Mouse (Mus musculus): Measurements from ENCODE around the gene F2rl2.

The F2rl2 gene

DNA sequence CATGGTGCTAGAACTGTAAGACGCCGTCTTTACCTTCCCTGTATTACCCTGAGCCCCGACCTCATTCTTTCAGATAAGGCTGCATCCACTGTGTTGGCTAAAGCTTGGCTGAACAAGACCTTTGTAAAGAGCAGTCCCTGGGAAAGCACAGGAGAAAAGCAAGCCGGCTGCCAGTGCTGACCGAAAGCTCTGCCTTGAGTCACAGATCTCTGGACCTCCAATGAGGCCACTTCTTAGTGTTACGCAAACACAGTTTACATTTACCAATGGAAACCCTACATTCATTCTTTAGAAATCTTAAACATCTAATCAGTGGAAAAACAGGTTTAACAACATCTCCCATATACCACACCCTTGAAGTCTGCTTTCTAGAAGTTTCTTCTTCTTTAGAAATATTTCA lies 8.9 kb downstream of the F2rl2 start:
- no peak for DNase-seq

DNA sequence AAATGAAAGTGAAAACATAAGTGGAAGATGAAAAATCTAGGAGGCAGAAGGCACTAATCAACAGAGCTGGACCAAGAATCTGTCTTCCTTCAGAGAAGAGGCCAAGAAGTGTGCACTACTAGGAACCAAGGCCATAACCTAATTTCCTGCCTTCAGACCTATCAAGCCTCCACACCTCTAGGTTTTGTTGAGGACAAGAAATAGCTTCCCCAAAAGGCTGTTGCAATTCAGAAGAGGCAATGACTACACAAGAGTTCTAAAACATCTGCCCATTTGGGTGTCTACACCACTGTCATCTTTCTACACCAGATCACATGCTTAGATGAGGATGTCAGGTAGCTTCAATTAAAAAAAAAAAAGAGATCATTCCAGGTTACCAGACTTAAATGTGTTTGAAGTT lies 15.4 kb downstream of the F2rl2 start:
- no peak for DNase-seq

DNA sequence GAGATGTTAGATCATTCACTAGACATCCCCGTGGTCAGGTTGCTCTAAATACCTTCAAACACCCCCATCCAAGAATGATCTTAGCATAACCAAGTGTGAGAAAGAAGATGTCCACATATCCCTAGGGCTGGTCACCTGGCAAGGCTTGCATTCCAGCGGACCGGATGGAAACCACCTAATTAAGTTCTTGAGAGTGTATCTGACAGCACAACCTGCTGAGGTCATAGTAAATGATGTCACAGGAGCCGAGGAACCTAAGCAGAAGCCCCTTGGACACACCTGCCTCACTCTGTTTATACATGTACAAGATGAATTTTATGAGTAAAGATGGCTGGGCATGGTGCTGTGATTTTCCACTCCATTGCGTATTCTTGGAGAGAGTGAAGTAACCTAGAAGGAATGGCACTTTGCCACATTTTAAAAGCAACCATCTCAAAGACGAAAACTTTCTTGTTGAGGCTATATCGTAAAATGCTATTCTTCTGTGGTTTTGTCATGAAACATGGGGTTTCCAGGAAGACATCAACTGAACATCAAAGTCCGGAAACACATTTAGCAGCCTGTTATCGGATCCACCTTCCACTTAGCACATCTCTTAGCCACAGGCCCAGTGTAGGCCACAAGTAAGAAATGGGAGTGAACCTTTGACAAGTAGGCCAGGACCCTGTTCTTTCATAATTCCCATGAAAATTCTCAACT lies 16.1 kb downstream of the F2rl2 start:
- no peak for DNase-seq

DNA sequence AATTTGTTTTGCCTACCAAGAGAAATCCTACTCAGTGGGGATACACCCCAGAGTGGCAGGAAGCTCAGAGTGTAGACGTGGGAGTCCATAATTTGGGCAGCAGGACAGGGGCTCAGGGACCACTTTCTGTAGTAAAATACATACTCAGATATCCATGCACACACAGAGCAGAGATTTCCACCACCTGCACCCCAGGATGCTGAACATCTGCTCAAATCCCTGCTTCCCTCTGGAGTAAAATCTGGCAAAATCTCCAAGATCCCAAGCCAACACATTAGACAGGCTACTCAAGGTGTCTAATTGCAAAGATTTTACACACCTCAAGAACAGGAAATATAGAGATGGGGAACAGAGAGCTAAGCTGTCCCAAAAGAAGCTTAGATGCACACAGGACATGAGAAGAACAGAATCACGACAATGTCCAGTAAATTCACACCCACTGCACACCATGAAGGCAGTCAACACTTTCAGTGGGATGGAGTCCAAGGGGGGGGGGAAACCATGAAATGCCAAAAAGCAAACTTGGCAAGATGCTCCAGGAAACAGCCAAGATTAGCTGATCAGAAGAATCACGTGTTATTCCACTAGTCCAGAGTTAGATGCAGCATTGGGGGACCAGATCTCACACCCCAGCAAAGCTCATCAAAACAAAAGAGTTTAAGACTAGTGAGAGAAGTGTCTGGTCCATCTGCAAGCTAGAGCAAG lies 17.8 kb downstream of the F2rl2 start:
- DNase-seq = no peak

DNA sequence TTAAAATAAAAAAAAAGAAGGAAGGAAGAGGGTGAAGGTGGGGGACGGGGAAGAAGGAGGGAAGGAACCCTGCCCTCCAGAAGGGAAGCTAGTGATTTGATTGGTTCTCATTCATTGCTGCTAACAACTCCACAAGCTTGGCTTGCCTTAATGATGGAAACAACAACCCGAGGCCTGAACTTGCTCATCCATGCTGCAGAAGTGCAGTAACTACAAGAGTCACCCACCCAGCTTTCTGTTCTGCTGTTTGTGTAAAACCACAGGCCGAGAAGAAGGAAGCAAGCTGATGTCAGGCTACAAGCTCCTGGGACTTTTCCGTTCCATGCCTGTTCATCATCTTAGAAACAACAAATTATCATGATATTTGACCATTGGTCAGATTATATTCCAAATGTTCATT lies 18.7 kb downstream of the F2rl2 start:
- DNase-seq = no peak

DNA sequence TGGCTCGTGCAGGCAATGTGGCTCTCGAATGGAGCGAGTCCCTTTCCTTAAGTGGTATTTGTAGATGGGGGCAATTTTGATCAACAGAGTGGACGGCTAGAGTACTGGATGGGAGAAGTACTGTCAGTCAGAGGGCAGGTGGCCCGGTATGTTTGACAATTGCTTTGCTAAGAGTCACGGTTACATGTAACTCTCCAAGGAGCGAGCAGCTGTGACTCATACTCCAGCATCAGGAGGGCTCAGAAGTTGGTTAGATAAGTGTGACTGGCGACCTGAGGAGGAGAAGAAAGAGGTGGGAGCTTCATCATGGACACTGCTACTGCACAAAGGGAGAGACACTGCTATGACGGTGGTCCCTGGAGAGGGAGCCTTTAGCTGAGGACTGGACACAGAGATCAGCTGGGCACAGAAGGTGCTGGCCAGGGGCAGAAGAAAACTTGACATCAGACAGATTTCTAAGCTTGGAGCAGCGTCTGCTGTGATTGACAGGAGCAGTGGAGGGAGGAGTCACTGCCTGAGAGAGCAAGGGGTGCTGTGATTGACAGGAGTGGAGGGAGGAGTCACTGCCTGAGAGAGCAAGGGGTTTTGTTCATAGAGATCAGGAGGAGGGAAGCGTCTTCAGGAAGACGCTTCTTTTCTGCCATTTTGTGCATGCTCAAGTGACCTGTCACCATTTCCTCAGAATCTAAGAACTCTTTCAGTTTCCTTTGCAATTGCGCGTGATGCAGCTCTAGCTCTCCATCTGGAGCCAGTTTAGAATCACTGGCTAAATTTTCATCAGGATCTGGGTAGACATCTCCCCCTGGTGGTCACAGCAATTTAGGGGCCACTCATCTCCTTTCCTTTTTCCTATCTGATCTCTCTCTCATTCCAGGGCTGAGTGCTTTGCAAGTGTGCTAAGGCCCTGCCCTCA lies 22.9 kb downstream of the F2rl2 start:
- DNase-seq = peak; percentile 68

DNA sequence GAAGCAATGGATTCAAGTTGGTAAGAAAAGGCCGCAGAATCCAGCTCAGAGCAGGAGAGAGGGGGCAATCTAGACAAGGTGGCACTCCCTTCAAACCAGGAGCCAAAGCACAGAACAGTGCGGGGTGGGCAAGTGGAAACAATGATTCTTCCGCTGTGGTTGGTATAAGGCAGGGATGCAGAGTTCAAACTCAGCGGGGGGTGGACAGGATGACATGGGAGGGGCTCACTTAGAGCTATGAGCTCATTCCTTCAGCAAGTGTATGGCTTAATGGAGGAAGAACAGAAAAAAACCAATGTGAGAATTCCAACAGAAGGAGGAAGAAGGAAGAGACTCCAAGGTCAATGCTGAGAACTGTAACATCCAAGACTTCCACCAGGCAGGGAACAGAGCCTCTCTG lies 33.8 kb downstream of the F2rl2 start:
- no peak for DNase-seq

DNA sequence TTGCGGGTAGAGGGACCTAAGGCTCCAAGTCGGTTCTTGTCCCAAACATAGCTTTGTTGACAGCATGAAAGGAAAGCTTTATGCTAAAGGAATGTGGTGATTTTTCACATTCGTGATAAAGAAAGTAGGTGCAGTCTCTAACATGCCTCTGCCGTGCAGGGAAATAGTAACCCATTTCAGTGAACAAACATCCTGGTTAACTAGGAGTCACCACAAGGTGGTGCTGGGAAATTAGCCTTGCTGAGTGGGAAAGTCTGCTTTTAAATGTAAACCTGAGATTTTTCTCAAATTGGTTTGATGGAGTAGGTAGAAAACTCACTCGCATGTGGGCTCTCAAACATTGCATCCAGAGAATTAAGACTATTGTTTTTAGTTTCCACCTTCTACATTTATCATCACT lies 43.0 kb downstream of the F2rl2 start:
- DNase-seq = no peak

DNA sequence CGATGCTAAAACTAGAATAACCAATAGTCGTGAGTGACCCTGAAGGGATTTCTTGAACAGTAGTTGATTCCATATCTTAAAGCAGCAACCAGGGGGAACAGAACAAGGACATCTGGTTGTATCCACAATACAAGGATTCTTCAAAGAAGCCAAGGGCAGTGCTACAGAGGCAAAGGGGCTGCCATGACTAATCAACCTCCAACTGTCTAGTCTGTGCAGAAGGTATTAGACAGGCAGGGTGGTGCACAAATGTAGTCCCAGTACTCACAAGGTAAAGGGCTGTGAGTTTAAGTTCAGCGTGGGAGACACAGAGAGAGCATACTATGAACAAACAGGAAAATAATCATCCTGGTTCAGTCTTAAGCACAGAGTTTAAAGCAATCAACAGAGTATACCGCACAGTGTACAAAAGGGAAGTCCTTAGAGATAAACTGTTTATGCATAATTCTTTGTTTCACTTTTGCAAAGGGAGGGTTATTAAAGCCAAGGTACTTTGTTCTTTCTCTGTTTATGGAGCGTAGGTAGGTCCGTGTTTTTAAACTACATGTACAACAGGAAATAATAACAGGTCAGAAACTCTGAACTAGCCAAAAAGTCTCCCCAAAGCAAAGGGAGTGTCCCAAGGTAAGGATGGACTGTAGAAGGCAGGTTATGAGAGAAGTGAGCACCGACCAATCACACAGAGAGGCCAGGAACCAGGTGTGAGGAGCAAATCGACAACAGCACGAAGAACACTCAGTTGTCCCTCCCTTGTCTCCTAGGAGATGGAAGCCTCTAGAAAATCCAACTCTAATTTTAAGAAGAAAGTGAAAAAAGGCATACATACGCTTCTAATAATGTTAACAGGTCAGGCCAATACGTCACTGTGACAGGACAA lies 45.4 kb downstream of the F2rl2 start:
- no peak for DNase-seq

DNA sequence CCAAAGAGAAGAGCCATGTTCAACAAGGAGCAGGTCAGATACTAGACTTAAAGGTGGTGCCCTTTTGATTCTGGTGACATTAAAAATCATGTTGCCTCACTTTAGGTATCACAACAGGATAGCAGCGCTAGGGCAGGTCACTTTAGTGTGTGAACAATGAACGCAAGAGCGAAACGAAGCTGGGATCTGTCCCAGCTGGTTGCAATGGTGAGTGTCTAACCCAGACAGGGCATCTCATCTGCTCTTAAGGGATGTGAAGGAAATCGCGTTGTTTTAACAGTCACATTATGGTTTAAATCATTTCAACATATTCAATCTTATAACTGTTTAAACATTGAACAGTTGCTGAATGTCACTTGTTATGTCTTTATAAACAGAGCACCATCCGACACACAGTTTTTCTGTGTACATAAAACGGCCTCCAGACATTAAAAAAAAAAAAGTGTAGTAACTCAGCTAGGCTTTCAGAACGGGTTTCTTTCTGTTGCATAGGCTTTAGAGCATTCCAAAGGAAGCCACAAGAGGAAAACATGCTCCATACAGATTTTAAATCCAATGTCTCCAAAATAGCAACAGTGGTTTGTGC lies 46.3 kb downstream of the F2rl2 start:
- no peak for DNase-seq

DNA sequence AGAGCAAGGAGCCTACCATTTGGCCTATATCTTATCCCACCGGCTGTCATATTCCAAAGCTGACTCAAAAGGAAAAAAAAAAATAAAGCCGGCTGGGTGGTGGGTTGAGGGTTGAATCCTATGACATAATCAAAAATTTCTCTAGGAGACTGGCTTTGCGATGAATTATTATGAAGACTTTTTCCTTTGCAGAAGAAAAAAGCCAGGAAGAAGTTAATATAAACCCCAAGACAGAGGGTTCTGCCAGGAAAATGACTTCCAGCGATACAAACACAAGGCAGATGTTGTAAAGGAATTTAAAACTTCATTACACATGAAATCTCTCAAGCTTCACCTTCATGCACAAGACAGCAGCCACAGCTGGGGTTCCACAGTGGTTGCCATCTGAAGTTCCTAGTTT lies 48.8 kb downstream of the F2rl2 start:
- peak; percentile 12 for DNase-seq

DNA sequence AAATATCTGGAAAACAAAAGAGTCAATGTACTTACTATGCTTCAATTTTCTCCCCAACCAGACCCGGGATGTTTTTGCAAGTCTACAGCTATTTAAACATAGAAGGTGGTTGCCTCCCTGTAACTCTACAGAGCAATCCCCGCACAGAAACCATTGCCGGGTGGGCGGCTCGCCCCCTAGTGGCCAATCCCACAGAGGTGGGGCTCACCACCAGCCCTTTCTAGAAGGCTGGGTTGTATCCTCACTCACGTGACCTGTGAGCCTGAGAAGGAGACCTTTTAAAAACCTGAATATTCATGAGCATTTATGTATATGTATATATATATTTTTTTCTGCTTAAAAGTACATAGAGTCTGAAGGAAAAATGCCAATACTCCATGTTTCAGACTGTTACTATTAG lies 49.9 kb downstream of the F2rl2 start:
- peak; percentile 28 for DNase-seq

DNA sequence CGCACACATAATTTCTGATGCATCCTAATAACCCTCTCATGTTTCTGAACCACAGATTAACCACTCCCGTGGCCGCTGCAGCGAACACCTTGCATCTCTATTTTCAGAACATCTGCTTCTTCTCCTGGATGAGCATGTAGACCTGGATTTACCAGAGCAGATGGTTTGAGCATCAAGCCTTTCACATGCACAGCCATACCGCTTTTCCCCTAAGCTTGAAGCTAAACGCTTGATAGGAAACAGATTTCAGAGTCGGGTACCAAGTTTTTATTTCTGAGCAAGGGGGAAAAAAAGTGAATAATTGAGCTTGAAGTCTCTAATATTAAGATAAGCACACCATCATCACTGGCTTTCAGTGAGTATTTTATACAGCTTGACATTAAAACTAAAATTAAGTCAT lies 50.4 kb downstream of the F2rl2 start:
- DNase-seq = no peak

DNA sequence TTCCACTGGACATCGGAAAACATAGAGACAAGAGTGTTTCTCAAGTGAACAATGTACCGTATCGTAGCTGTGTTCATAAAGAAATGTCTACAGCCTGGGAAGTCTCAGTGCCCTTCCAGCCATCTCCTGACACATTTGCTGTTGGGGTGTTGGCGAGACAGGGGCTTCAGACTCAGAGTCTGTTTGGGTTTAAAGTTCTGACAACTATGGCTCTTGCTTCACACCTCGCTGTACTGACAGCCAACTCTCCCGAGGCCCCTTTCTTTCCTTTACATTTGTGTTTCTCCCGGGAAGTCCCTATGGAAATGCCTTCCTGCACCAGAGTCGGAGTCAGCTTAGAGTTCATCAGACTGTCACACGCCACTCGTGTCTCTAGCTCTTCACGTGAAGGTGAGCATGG lies 50.9 kb downstream of the F2rl2 start:
- DNase-seq = no peak

Data from kidney, adult 9 months (tissue).